Mouse (Mus musculus) ES-Bruce4 (cell line): Measurements from ENCODE around the gene Slc28a3. TPM values are rescaled to one million over a fixed set of nuclear protein-coding genes. Genes with fewer than 3 reads are reported as not detected.

Experiments used
- H3K27ac ChIP-seq: 2 replicates; pipeline ENCODE4 v1.5.1; 2012; ENCODE audit warnings: low read length, inconsistent platforms; ENCODE audit not compliant: insufficient read depth
- H3K27me3 ChIP-seq: 2 replicates; pipeline ENCODE4 v1.6.1; 2012; ENCODE audit warnings: mild to moderate bottlenecking, low read length, inconsistent platforms; ENCODE audit not compliant: control insufficient read depth, poor library complexity, insufficient read depth, severe bottlenecking
- H3K36me3 ChIP-seq: 2 replicates; pipeline ENCODE4 v1.6.1; 2012; ENCODE audit warnings: inconsistent platforms, mild to moderate bottlenecking, low read length, moderate library complexity; ENCODE audit not compliant: control insufficient read depth, poor library complexity, insufficient read depth, severe bottlenecking
- H3K4me1 ChIP-seq: one replicate; pipeline ENCODE4 v1.8.1; 2011; ENCODE audit warnings: low read length; ENCODE audit not compliant: control insufficient read depth, insufficient read depth
- H3K4me3 ChIP-seq: 2 replicates; pipeline ENCODE4 v1.5.1; 2011; ENCODE audit warnings: low read depth, mild to moderate bottlenecking, low read length
- H3K9ac ChIP-seq: 2 replicates; pipeline ENCODE4 v1.6.1; 2012; ENCODE audit warnings: low read depth, mild to moderate bottlenecking, inconsistent platforms; ENCODE audit not compliant: poor library complexity, severe bottlenecking
- H3K9me3 ChIP-seq: replicated peaks from 2 replicates; pipeline ENCODE4 v1.6.1; 2012; ENCODE audit warnings: mild to moderate bottlenecking, low read length, inconsistent platforms; ENCODE audit not compliant: control insufficient read depth, poor library complexity, insufficient read depth, severe bottlenecking
- CTCF ChIP-seq: IDR thresholded peaks from one replicate; pipeline ENCODE4 v1.8.1; 2011; ENCODE audit warnings: low read depth, low read length
- EP300 ChIP-seq: IDR thresholded peaks from 2 replicates; pipeline ENCODE4 v1.6.1; 2011; ENCODE audit warnings: low read depth, low read length; ENCODE audit not compliant: insufficient read depth
- POLR2A ChIP-seq: IDR thresholded peaks from one replicate; pipeline ENCODE4 v1.8.1; 2011; ENCODE audit warnings: low read length; ENCODE audit not compliant: insufficient read depth
- polyA plus RNA-seq: library from polyadenylated mRNA; stranded (reverse); fragments of >200 nt; gene quantifications from 2 replicates; pipeline ENCODE4 v1.2.4, GENCODE M21; 2011; ENCODE audit warnings: low read depth; ENCODE audit not compliant: missing spikeins, insufficient read depth, insufficient read length

Slc28a3 gene
- polyA plus RNA-seq, 1 experiment = 0.31 TPM

DNA sequence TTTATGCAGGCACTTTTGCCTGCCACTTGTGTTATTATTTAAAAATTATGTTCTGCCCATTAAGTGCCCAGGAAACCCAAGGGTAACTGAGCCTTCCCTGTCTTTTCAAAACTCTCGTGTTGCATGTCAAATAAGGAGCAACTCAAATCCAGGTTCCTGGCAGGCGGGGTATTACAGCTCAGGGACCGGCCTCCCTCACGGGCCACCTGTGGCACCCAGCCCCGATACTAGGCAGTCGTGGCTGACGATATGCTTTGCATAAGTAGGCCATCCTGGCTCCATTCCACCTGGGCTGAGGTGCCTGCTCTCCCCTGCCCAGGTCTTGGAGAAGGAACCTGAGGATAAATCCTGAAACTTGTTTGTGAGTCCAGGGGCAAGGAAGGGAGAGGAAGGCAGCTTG is 618 bp downstream of the Slc28a3 start:
- no peaks in the 10 kb centered on the region for H3K36me3 ChIP-seq
- no peaks in the 10 kb centered on the region for H3K27me3 ChIP-seq
- H3K4me1 ChIP-seq = no peaks in the 10 kb centered on the region
- TF ChIP-seq POLR2A (no peak), CTCF (no peak)
- H3K9ac ChIP-seq = no peak overlapping the region
- no peak overlapping the region for H3K27ac ChIP-seq
- H3K9me3 ChIP-seq = no peaks in the 10 kb centered on the region
- H3K4me3 ChIP-seq = no peak overlapping the region

DNA sequence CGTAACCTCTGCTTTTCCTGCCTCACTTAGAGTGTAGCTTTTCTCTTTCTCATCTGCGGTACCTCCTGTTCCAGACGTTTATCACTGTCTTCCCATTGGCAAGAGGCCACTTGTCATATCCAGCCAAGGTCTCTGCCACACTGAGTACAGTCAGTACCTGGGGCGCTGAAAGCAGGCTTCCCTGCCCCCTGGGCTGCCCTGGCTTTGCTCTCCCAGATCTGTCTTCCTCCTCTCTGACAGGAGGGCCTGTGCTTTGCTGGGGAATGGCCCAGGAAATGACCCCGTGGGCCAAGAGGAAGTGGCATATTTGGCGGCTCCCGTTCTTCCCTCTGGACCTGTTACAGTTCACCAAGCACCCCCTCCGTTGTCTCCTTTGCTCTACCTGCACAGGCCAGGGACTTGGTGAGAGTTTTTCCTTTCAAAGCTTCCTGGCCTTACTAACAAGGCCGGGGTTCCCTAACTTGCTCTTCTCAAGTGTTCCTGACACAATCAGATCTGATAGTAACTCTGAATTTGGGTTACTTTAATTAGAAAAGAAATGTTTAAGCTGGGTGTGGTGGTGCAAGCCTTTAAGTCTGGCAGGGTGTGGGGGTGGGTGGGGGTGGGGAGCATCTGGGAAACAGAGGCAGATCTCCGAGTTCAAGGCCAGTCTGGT is 9.3 kb downstream of the Slc28a3 start:
- H3K9me3 ChIP-seq = no peaks in the 10 kb centered on the region
- no peak overlapping the region for H3K9ac ChIP-seq
- H3K4me1 ChIP-seq = peaks cover 2% of the 10 kb centered on the region
- no peaks in the 10 kb centered on the region for H3K27me3 ChIP-seq
- H3K27ac ChIP-seq = peak overlapping the region; percentile 14; the same call in 1 of the 2 replicates
- 0 out of 2 replicates have a peak overlapping the region, but pooled peaks have one; percentile 12 for H3K4me3 ChIP-seq
- H3K36me3 ChIP-seq = no peaks in the 10 kb centered on the region
- TF ChIP-seq EP300 = no peak
- no peak for TF ChIP-seq POLR2A
- TF ChIP-seq CTCF = no peak

DNA sequence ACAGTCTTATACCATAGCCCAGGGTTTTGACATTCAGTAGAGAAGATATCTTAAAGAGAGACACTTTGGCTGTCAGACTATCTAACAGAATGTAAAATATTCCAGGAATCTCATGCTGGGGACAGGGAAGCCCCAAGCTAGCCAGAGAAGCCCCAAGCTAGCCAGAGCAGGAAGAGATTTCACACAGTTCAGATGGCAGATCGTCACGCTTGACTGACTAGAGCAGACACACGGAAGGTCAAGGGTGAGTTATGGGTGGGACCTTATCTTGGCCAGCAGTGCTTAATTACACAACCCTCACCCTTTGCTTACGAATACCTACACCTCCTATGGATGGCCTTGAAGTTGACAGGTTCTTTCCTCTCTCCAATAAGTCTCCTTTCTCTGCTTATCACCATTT is 12.1 kb downstream of the Slc28a3 start:
- Histone ChIP-seq H3K9ac (no peak overlapping the region), H3K4me3 (no peak overlapping the region), H3K4me1 (peaks cover 2% of the 10 kb centered on the region), H3K36me3 (no peaks in the 10 kb centered on the region), H3K27me3 (no peaks in the 10 kb centered on the region), H3K9me3 (no peaks in the 10 kb centered on the region), H3K27ac (no peak overlapping the region)
- TF ChIP-seq EP300 (no peak), CTCF (no peak), POLR2A (no peak)

DNA sequence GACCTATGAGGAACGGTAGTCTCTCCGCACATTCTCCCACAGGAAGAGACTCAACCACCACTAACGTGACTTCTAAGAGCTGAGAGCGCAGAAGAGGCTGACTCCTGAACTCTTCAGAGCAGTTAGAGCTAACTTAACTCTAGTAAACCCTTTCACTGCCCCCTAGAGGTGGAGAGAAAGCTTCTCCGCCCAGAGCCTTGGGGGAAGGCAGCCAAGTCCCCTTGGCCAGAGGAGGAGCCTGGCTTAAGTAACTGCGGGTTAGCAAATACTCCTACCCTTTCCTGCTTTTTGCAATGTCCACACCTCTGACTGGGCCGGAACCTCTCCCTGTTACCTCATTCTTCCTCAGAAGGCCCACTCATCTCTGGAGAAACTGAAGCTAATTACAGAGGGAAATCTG is 17.5 kb downstream of the Slc28a3 start:
- no peak for TF ChIP-seq POLR2A
- no peak for TF ChIP-seq EP300
- peak; percentile 38 for TF ChIP-seq CTCF
- H3K9ac ChIP-seq = no peak overlapping the region
- H3K27ac ChIP-seq = no peak overlapping the region
- H3K4me3 ChIP-seq = no peak overlapping the region
- no peaks in the 10 kb centered on the region for H3K36me3 ChIP-seq
- H3K4me1 ChIP-seq = peaks cover 4% of the 10 kb centered on the region
- H3K9me3 ChIP-seq = no peaks in the 10 kb centered on the region
- no peaks in the 10 kb centered on the region for H3K27me3 ChIP-seq

DNA sequence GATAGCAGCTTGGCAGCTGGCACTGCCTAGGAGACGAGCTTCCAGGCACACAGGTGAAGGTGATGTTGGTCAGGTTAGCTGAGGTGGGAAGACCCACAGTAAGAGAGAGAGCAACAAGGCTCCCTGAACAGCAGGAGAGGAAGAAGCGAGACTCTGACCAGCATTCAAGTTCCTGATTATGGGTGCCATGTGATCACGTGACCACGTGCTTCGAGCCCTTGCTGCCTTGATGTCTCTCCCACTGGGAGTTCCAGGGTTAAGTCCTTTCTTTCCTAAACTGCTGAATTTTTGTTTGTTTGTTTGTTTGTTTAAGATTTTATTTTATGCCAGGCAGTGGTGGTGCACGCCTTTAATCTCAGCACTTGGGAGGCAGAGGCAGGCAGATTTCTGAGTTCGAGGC is 18.8 kb downstream of the Slc28a3 start:
- Histone ChIP-seq H3K9ac (no peak overlapping the region), H3K27me3 (no peaks in the 10 kb centered on the region), H3K27ac (no peak overlapping the region), H3K9me3 (no peaks in the 10 kb centered on the region), H3K4me3 (no peak overlapping the region), H3K36me3 (no peaks in the 10 kb centered on the region), H3K4me1 (peaks cover 4% of the 10 kb centered on the region)
- no peak for TF ChIP-seq CTCF
- TF ChIP-seq EP300 = no peak
- TF ChIP-seq POLR2A = no peak

DNA sequence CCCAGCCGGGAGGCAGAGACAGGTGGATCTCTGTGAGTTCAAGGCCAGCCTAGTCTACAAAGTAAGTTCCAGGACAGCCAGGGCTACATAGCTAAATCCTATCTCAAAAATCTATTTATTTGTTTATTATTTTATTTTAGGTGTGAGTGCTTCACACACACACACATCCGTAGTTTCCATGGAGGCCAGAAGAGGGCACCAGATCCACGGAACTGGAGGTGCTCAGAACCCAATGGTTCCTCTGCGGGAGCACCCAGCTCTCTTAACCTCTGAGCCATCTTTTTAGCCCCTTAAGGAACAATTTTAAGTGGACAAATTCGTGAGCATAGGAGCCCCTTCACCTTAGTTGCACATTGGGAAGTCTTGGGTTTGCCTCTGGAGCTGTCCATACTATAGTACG is 20.0 kb downstream of the Slc28a3 start:
- Histone ChIP-seq H3K36me3 (no peaks in the 10 kb centered on the region), H3K4me3 (no peak overlapping the region), H3K9ac (no peak overlapping the region), H3K9me3 (no peaks in the 10 kb centered on the region), H3K27ac (no peak overlapping the region), H3K4me1 (peaks cover 4% of the 10 kb centered on the region), H3K27me3 (no peaks in the 10 kb centered on the region)
- TF ChIP-seq EP300 = no peak
- TF ChIP-seq CTCF = peak; percentile 67
- no peak for TF ChIP-seq POLR2A

DNA sequence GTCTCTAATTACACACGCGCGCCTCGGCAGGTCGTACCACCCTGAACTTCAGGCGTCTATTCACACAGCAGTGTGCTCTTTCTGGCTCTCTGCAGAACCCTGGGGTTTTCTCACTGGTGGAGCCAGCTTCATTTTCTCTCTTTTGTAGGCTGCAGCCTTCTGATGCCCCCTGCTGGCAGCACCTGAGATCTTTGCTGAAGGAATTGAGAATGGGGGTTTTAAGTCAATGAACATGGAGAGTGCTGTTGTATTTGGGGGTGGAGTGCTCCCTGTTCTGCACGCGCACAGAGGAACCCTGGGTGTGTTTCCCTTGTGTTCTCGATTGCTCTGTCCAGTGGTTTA is 21.2 kb downstream of the Slc28a3 start:
- TF ChIP-seq POLR2A (no peak), CTCF (peak; percentile 63)
- no peaks in the 10 kb centered on the region for H3K9me3 ChIP-seq
- H3K4me3 ChIP-seq = no peak overlapping the region
- H3K27me3 ChIP-seq = no peaks in the 10 kb centered on the region
- H3K27ac ChIP-seq = no peak overlapping the region
- no peaks in the 10 kb centered on the region for H3K36me3 ChIP-seq
- H3K4me1 ChIP-seq = peaks cover 4% of the 10 kb centered on the region
- no peak overlapping the region for H3K9ac ChIP-seq
